Mouse (Mus musculus) left cerebral cortex, adult 8-10 months (tissue): Measurements from ENCODE around the gene Ces5a. TPM values are rescaled to one million over a fixed set of nuclear protein-coding genes. Genes with fewer than 3 reads are reported as not detected.

ENCODE experiments used
- total RNA-seq, 4 experiments: library from RNA; stranded (reverse); gene quantifications; 2 replicates each; pipeline ENCODE4 v1.2.4; 2022

Ces5a gene
- total RNA-seq, 4 experiments from 2014 or later = 0.43 to 1.5 (median 0.98) TPM

Other genes starting within 250 kb of the Ces5a start
- not detected for gene Ces1g, start 198.5 kb downstream of the Ces5a start, total RNA-seq
- gene Ces1h, start 156.1 kb downstream of the Ces5a start, total RNA-seq = not detected